Mouse (Mus musculus) thymus, postnatal 10 days (tissue): ENCODE results near the gene Stx2.
"Not testable (repeated sequence)": the region's sequence is repeated elsewhere in the genome, so short reads cannot be mapped to it uniquely, and the experiment has no call there.

Experiments used
- DNase-seq, 2 experiments: peaks; one replicate each; pipeline ENCODE4 v3.0.0; 2021; ENCODE audit warnings: low spot score in 2 of 2

Stx2 gene

GRCm38 (mm10) chr5:129009577-129009976 is 1.2 kb upstream of the Stx2 start:
- DNase-seq: no peak

GRCm38 (mm10) chr5:129008008-129008407 is 366 bp downstream of the Stx2 start:
- DNase-seq: peak in 1 of 2 experiments; percentile 14

- no peak for DNase-seq
Measured at GRCm38 (mm10) chr5:129007105-129007957, 1.0 kb downstream of the Stx2 start.

DNA sequence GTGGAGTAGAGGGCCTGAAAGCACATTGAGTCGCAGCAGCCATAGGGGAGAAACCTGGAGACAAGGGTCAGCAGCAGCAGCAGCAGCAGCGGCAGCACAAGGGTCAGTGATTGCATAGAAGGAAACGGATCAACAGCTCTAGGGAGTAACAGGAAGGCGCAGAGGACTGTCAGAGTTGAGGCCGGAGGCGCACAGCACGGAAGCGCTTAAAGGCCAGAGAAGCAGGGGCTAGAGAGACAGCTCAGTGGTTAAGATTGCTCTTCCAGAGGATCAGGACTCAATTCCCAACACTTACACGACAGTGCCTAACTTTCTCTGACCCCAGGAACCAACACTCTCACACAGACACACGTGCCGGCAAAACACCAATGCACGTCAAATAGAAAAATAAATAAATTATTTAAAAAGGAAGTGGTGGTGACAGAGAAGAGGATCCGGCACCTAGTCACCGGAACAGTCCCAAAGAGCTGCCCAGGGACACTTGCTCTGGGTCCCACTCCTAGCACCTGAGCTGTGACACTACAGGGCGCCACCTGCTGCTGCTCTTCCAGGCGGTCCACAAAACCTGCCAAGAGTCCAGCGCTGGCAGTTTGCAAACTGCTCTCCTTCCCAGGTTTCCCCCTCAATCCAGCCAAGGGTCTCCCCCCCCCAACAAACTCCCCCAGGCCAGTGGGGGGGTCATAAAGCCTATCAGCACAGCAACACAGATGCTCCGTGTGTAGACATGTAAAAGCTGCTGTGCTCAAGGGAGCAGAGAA is 2.2 kb downstream of the Stx2 start:
- DNase-seq: no peak

GRCm38 (mm10) chr5:129005416-129005815 is 3.0 kb downstream of the Stx2 start:
- no peak for DNase-seq

DNA sequence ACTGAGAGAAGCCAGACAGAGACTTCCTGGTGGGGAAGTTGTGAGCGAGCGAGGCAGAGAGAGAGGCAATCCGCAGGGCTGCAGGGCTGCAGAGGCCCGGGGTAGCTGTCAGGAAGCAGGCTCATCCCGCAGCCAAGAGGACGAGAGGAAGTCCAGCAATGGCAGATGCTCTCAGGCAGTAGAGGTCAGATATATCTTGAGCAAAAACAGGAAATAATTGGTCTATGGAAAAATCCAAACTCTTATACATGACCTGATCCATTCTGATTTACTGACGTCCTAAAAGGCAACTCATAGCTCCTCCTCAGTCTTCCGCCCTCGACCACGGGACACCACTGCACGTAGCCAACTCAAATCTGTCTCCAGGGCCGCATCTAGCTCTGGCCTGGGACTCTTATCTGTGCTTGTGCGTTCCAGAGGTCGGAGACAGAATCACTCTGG is 5.8 kb downstream of the Stx2 start:
- DNase-seq: no peak

GRCm38 (mm10) chr5:129000706-129001468 is 7.5 kb downstream of the Stx2 start:
- DNase-seq: no peak

GRCm38 (mm10) chr5:128987141-128987954 is 21.0 kb downstream of the Stx2 start:
- no peak for DNase-seq

DNA sequence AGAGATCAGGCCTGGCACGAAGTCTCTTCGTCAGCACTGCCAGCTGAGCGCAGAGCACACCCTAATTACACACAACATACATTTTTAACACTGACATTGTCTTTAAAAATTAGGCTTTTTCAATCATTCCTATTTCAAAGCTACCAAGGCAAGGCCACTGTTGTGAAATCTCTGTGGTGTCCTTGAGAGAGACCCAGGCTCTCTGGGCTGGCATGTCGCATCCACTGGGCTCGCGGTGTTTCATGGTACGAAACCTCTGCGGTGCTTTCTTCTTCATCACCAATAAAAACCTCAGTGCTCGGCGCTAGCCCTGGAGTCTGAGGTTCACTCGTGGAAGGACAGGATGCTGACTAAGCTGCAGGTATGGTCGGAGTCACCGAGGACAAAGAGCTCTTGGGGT is 22.4 kb downstream of the Stx2 start:
- no peak for DNase-seq

DNA sequence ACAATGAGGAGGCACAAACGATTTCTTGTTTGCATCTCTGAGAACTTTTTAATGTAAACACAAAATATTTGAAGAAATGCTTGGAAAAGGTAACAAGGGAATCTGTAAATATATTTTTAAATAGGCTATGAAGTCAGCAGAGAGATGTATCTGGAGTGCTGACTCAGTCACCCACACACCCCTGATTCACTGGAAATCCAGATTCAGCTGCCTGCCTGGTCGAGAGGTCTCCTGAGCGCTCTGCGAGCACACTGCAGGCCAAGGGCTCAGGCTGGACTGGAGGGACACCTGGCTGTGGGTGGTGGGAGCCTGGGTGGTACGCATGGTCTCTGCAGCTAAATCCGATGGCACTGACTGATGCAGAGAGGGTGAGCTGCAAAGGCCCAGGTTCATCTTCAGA is 23.8 kb downstream of the Stx2 start:
- DNase-seq: no peak

DNA sequence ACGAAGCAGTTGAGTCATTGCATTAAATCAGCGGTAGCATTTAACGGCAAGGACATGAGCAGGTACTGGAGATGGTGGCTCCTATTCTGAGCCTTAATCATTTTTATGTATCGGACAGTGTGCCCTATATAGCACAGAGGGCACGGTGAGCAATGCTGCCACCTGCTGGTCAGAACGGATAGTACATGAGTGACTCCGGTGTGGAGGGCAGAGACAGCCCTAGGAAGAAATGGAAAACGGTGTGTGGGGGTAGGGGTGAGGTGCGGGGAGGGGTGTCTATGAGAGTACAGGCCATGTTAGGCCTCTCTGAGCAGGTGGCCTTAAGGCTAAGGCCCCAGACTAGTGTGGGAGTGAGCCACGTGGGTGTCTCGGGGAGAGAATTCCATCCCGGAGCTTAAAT is 26.8 kb downstream of the Stx2 start:
- peak; percentile 19 to 63 for DNase-seq

DNA sequence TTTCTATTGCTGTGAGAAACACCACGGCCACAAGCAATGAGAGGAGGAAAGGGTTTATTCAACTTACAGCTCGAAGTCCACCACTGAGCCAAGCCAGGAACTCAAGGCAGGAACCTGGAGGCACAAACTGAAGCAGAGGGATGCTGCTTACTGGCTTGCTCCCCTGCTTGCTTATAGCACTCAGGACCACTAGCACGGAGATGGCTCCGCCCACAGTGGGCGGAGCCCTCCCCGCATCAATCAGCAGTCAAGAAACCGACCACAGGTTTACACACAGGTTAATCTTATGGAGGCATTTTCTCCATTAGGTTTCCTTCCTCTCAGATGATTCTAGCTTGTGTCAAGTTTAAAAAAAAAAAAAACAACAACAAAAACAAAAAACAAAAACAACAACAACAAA is 27.5 kb downstream of the Stx2 start:
- no peak for DNase-seq

GRCm38 (mm10) chr5:128978957-128979356 is 29.4 kb downstream of the Stx2 start:
- no peak for DNase-seq

GRCm38 (mm10) chr5:128977466-128977865 is 30.9 kb downstream of the Stx2 start:
- DNase-seq: not testable (repeated sequence)

DNA sequence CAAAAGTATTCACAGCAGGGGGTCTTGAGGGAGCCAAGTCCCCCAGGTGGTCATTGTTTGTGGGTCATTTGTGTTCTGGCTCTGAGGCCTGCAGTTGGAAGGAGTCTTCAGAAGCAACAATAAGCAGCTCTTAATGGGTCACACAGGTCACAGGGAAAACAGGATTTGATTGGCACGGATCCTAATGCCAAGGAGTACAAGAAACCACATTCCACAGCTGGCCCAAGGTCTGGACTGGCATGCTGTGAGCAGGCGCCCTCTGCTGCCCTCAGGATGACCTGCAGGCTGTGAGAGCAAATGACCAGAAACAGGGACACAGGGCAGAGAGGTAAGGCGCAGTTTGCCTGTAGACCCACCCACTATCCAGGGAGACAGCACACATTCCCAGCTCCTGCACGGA is 32.1 kb downstream of the Stx2 start:
- DNase-seq: no peak

DNA sequence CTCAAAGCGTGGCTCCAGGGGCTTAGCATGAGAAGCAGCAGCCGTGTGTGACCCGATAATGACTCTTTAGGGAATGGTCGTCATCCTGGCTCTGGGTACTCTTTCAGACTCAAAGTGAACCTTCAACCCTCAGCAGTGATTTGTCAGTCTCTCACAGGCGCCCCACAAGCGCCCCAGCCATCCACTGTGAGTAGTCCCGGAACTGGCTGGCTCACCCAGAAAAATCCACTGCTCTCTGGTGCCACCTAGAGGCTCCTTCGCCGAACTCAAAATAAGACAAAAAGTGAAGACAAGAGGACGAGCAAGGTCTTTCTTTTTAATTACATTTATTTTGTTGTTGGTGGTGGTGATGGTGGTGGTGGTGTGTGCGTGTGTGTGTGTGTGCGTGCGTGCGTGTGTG is 37.1 kb downstream of the Stx2 start:
- peak; percentile 7 to 54 for DNase-seq

DNA sequence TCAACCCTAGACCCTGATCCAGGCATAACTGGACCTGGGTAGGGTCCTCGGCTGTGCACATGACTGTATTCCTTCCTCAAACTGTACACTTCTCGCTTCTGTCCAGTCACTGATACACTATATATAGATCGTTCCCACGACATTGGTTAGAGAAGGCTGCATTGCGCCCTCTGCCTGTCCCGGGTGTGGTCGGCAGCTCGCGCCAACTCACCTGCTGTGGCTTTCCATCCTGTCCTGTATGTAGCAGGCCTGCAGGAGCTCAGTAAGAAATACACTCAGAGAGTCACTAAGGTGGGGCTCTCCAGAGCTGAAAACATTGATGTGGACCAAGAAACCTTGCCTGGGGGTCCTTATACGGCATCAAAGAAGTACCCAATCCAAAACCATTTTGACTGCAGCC is 37.5 kb downstream of the Stx2 start:
- no peak for DNase-seq

DNA sequence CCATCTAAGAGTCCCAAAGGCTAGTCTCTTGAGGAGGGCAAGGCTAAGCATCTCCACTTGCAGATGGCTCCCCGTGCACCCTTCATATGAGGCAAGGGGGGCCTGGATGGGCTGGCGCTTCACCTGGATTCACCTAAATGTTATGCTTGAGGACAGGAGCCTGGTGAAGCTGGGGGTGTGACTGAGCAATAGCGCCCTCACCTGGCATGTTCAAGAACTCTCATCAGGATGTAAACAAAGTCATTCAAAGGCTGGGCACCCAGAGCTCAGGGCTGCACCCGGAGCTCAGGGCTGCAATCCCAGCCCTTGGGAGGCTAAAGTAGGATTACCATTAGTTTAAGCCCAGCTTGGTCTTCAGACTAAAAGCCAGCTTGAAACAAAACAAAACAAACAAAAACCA is 44.0 kb downstream of the Stx2 start:
- DNase-seq: no peak

DNA sequence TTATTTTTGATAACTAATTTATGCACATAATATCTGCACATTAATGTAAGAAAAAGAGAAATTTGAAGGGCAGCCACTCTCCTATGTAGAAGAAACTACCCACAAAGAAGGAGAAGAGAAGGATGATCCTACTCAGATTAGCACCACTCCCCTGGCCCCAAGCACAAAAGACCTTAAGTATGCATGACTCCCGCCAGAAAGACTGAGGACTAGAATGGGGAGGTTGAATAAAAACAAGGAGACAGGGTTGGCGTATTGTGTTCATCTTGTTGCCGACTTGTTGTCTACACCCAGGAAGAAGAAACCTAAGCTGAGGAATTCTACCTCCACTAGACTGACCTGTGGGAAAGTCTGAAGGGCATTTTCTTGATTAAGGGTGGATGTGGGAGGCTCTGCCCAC is 49.5 kb downstream of the Stx2 start:
- DNase-seq: no peak

- DNase-seq: peak in 1 of 2 experiments; percentile 9
Measured at GRCm38 (mm10) chr5:128954371-128954770, 54.0 kb downstream of the Stx2 start.
